Comparison of ENCODE assay signal across 20 mouse cellular contexts in genomic region chr12:92904382-92904781, GRCm38 (mm10).
DNase-seq lines count a peak whose midpoint lies in the region; ATAC-seq lines count a peak whose summit lies in the region.
"Had no signal": no experiment of that assay in that cellular context is flagged by ENCODE, and none has a peak within 500 bp of the region (broad histone marks: within the 10 kb centered on the region; RNA-seq: fewer than 3 reads in every experiment).

No protein-coding gene starts in this region.

- peak; percentile 85 for ATAC-seq in frontal cortex, adult (ENCODE audit: low TSS enrichment)
- ATAC-seq: activated CD4-positive, CD25-positive, alpha-beta regulatory T cell, adult 4 months; CD4-positive, CD25-positive, alpha-beta regulatory T cell, adult 4 months; Patski had no signal

- no peak for DNase-seq in frontal cortex, postnatal 14 days (ENCODE audit: low spot score in 2 of 2)
- peak; percentile 69 for DNase-seq in brain, adult 2 months (ENCODE audit: low read depth, low spot score)
- DNase-seq in telencephalon, adult 2 months (ENCODE audit: low read depth, low spot score), result peak; percentile 19
- DNase-seq in thymus, postnatal 10 days (ENCODE audit: low spot score in 2 of 2), result no peak
- DNase-seq in layer of hippocampus, postnatal 10 days (ENCODE audit: low spot score in 2 of 2), result no peak
- DNase-seq: adrenal gland, adult 2 months; adrenal gland, adult 8-10 months; adrenal gland, postnatal 10 days; adrenal gland, postnatal 14 days; adrenal gland, postnatal 25 days; adrenal gland, postnatal 36 days; B cell, adult 2 months; cerebellum, adult 11 months; cerebellum, adult 11-12 months; cerebellum, adult 18-20 months; cerebellum, adult 2 months had no signal

Comparison
In these comparisons a context has a peak if more than half of its experiments do, and no peak if none do; other contexts are left out.
1. DNase-seq: peak in brain, adult 2 months (single experiment) and telencephalon, adult 2 months (single experiment); none in frontal cortex, postnatal 14 days (0 of 2), thymus, postnatal 10 days (0 of 2) and layer of hippocampus, postnatal 10 days (0 of 2).